Mouse (Mus musculus) MEL-GATA-1-ER (cell line): Measurements from ENCODE around the gene Anxa5.

Experiments
- DNase-seq: peaks from one replicate; pipeline ENCODE4 v3.0.0-alpha.2; 2012; ENCODE audit warnings: low read depth; ENCODE audit errors: extremely low read depth

Anxa5 gene

DNA sequence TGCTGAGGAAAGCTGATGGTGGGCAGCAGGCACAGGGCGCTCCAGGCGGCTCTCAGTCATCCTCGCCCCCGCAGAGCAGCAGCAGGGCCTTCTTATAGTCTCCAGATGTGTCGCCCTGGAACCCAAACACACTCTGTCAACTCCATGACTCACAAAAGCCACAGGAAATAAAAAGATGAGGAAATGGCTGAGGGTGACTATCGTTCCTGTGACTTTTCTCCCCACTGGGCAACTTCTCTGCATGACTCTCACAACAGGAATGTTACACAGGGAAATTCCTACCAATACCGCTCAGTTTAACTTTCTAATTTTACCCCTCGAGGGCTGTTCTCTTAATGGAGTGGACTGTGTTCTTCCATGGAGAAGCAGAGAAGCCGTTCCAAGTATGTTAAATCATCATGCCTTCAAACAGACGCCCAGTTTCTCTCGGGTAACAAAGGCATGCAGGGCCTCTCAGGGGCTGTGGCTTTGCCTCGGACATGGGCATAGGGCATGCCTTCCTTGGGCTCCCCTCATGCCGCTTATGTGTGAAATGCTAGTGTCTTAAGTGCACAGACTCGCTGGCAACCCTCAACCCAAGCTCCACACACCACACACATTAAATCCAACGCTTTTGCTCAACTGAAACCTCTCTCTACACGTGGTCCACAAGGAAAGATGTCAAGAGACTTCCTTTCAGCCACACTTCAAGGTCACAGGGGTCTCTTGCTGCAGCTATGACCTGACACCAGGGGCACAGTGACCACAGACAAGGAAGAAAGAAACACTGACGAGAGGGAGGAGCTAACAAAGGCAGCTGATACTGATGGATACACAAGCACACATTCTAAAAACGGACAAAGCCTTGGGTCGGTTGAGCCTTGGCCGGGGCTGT, 26.2 kb downstream of the Anxa5 start:
- no peak for DNase-seq

DNA sequence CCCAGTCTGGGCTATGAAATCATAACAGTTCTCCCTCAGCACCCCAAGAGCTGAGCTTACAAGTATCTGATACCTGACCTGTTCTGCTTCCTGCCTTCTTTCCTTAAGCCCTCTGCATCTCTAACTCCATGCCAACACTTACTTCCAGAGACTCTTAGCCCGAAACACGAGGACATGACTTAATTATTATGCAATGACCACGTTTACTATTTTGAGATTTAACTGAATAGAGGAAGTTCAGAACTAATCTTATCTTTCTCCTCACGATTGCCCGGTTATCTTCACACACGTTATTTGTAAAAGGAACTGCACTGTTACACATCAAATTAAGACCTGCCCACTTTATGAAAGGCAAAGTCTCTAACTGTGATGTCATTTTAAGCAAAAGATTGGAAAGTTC, 28.8 kb downstream of the Anxa5 start:
- DNase-seq: no peak

DNA sequence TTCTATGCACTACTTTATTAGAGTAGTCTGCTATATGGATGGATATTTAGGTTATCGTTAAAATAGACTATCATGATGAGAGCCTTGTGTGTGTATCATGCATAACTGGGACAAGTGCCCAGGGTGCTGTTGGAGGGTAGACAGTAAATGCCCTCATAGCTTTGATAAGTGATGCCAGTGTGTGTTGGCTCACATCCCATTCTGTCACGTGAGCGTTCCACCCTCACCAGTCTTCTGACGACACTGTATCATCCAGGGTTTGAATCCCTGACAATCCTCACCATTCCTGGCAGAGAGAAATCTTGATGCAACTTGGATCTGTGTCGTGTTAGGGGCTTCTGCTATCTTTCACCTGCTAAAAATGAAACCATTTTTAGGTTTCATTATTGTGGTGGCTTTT, 29.2 kb downstream of the Anxa5 start:
- DNase-seq: no peak

DNA sequence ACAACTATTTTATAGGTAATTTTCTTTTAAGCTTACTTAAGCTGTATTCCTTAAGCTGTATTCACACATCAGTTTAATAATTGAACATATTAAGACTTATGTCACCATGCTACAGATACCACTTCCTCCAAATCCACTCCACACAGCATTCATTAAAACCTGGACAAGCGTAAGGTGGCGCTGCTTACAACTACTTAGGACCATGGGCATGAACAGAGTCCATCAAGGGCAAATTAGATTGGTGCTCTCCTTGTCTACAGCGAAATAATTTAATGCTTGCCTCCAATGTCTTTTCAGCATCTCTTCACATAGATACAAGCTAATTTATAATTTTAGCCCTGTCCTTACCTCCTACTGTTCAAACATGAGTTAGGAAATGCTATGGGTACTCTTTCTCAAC, 29.7 kb downstream of the Anxa5 start:
- DNase-seq: no peak

DNA sequence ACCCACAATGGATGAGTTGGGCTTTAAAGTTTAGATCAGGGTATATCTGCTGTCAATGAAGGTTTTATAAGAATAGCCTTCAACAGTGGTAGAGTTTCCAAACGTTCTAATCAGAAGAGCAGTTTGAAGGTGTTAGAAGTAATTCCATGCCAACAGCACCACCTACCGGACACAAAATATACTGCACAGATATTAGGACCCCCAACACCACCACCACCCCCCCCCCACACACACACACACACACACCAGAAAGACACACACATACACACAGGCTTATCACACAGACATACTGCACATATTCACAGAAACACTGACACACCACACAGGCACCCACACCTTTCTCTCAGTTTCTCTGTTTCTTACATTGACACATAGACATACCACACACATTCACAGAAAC, 33.3 kb downstream of the Anxa5 start:
- DNase-seq: no peak

DNA sequence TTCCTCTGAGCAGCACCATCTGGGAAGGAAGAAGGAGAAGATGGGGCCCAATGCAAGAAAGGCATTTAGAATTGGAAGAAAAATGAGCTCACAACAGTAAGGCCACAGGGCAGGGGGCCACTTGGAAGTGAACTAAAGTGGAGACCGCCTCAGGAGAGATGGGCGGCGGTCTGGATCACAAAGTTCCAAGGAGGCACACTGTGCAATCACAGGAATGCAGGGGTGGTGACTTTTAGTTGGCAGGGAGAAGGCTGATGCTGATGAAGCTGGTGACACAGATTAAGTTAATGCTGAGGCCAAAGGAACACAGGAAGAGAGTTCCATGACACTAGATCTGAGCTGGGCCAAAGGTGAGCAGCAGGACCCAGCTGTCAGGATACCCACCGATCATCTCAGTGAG, 35.4 kb downstream of the Anxa5 start:
- DNase-seq: no peak

DNA sequence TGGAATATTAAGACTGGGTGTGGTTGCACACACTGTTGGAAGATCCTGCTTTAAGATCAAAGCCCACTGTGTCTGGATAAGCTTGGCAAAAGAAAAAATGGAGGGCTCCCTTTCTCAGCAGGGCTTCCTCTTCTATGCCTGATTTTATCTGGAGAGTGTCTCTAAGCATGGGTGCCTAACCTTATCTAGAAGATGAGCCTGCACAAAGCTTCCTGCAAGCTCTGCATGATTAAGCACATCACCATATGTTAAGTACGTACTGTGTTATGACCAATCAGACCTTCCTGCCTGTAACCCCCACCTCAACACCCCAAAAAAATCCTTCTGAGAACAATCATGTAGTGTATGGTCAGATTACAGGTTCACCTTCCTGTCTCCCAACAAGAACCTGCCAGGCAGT, 45.3 kb downstream of the Anxa5 start:
- no peak for DNase-seq

DNA sequence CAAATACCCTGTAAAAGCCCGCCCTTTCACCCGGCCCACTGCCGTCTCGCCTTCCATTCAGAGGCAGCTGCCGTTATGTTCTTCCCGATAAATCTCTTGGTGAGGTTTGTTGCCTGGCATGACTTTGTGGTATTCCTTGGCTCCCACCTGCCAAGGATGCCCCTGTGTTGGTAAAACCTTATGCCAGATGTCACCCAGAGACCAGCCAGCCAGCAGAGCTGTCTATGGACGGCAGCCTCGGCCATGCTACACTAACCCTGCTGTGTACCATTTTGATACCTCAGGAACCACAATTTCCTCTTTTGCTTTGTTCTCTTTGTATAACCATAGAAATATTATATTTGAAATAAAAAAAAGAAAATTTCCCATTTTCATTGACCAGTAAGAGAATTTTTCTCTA, 48.3 kb downstream of the Anxa5 start:
- DNase-seq: no peak

DNA sequence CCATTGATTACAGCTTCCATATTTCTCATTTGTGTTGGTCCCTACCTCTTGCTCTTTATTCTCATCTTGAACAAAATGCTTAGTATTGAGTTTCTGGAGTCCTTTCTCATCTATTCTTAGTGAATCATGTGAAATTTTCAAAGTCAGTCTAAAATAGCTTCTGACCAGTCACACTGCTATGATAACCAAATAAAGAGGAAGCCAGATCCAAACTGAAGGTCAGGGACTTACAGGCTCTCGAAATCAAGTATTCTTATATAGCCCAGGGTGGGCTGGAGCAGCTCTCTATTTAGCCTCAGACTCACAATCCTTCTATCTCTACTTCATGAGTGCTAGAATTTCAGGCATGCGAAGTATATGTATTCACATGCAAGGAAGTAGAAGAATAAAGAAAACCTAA, 66.2 kb downstream of the Anxa5 start:
- DNase-seq: no peak

DNA sequence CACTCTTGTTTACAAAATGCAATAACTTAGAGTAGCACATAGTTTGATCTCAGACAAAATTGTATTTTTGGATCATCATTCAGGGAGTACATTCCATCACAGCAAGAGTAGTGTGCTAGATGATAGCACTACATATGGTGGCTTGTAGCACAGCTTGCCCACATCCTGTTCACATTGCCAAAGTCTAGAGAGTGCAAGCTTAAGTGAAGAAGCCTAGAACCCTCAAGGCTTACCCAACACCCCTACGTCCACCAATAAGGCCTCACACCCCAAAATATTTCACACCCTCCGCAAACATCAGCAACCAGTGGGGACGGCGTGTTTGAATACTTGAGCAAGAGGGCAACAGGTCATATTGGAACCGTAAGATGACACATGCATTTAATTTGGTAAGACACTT, 68.7 kb downstream of the Anxa5 start:
- no peak for DNase-seq

DNA sequence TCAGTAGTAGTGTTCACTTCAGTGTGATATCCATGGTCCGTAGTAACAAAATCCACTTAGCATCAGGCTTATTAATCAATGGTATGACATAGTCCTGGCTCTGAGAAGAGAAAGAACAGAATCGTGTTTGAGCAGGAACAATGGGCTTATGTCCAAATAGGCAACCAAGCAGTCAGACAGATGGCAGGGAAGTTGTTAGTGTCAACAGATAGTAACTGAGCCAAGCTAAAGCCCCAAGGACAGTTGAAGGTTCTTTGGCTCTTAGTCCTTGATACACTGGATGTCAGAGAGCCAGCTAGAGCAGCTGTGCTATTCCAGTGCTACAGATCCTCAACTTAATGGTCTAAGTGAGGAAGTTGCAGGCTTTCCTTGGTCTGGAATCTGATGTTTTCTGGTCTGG, 69.4 kb downstream of the Anxa5 start:
- DNase-seq: no peak

DNA sequence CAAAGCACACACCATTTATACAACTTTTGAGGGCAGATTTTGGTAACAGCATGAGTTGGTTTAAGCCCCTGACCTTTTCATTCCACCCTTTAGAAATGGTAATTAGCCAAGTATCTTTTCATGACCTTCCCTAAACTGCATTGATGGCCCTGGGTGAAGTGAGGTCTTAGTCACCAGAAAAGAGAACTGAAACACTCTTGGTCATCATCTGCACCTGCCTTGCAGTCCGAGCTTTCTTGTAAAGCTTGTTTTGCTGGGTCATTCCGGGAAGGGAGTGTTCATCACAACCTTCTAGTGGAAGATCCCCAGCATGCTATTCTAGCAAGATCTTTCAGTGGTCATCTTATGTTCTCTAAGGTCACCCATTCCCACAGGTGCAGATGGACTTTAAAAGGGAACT, 73.8 kb downstream of the Anxa5 start:
- DNase-seq: no peak

DNA sequence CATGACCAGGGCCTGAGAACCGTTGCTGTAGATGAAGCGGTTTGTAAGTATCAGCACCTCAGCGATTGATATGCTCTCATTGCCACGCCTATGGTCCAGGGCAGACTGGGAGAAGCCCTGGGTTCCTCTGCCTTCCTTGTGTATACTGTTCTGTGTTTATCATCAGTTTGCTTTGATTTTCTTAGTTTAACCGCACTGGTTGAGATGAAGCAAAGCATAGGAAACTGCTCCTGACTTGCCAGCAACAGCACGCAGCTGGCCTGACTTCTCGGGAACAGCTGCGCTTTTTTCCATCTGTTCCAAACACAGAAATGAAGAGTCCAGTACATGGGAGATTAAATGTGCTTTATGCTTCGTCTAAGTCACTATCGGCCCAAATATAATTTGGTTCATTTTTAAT, 75.0 kb downstream of the Anxa5 start:
- DNase-seq: no peak
